Mouse (Mus musculus): ENCODE results near the gene Olfr814.
"Not testable (repeated sequence)": the region's sequence is repeated elsewhere in the genome, so short reads cannot be mapped to it uniquely, and the experiment has no call there.

The Olfr814 gene

DNA sequence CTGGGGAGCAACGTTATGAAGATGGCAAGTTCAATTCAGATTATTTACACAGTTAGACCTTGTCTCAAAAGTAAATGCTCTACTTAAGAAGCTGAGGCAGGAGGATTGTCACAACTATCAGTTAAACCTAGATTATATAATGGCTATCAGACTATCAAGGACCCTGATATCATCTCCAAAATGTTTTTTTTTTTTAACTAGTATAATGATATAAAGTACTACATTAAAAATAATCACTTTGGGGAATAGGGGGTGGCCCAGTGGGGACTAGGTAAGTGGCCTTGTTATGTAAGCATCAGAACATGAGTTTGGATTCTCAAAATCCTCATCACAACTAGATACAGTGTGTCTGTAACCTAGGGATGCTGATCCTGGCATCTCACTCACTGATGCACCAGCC is at the start of gene Olfr814:
TSS of gene Olfr814 (minus strand) at position 101 of the 400 bp plus-strand sequence.
- DNase-seq = not testable (repeated sequence)

DNA sequence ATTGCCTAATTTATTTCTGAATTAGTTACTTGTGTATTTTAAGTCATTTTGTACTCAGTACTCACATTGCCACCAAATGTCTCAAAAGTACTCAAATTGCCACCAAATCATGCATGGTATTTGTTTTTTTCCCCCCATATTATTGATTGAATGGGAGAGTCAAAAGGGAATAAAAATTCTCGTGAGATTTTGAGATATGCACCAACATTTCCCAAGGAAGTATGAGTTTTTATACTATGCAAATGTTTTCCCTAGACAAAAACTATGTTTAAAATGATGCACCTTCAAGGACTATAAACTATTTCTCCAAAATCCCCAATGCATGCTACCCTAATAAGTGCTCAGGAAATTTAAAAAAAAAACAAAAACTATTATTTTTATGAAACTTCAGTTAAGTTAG is 35.8 kb upstream of the Olfr814 start, which contains the start of gene Olfr816:
TSS of gene Olfr816 (minus strand) at position 101 of the 400 bp plus-strand sequence.
- no peak for DNase-seq

DNA sequence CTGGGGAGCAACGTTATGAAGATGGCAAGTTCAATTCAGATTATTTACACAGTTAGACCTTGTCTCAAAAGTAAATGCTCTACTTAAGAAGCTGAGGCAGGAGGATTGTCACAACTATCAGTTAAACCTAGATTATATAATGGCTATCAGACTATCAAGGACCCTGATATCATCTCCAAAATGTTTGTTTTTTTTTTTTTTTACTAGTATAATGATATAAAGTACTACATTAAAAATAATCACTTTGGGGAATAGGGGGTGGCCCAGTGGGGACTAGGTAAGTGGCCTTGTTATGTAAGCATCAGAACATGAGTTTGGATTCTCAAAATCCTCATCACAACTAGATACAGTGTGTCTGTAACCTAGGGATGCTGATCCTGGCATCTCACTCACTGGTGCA is 26.1 kb upstream of the Olfr814 start, which contains the start of gene Olfr815:
TSS of gene Olfr815 (minus strand) at position 101 of the 400 bp plus-strand sequence.
- not testable (repeated sequence) for DNase-seq

DNA sequence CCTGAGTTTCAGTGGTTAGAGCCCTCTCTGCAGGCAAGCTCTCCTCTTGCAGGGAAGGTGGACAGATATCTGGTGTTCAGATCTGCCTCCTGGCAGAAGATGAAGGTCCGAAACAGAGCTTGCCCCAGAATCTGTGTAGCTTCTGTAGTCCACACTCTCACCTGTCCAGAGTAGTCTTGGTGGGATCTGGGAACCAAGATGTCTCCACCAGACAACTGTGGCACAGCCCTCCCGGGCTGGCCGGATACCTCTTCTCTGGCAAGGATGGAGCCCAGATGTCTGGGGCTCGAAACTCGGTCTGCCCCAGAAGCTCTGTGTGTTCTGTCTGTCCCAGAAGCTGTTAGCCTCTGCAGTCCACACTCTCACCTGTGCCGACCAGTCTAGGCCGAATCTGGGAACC is 6.3 kb upstream of the Olfr814 start:
- no peak for DNase-seq

DNA sequence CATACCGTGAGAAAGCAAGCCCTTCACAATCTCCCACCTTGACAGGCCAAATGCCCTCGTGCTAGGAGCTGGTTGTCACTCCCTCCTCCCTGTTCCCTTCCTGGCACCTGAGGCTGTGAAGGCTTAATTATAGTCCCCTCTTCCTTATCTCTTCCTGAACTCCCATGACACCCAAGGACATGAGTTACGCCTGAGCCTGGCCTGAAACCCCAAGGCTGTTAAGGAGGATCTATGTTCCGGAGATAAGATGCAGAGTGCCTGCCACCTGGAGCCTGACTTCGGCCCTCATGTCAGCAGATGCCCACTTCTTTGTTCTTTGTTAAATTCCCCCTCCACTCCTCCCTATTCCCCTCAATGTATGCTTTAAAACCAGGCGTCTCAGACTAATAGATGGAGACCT is 5.8 kb upstream of the Olfr814 start:
- not testable (repeated sequence) for DNase-seq

DNA sequence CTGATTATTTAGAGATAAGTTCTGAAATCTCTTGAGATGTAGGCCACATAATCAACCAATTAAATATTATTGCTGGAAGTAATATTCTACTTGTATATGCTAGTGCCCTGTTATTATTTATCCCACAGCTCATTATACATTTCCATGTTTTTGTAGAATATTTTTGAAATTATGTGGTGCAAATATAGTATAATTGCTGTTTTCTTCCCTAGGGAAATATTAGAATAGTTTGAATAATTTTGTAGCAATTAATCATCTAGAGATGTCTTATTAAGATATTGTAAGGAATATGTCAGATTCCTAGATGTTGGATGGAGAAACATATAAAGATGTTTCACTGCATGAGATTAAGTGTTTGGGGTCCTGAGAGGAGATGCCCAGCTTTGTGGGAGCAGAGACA is 24.6 kb downstream of the Olfr814 start, which contains the start of gene Olfr813:
TSS of gene Olfr813 (plus strand) at position 301 of the 400 bp plus-strand sequence.
- DNase-seq = no peak

DNA sequence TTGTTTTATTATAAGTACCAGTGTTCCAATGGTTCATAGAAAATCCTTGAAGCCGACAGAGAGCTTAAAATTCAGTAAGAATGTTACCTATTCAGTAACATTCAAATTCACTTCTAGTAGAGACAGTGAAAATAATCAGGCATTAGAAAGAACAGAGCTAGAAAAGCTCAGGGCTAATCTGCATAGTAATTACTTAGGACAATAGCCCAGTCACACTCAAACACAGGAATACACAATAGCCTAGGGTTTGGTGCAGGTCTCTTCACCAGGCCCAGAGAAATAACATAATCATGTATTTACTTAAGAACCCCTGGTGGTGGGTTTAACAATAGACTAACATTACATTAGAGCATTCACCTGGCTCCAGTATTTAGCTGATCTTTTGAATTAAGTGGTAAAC is 32.3 kb downstream of the Olfr814 start:
- DNase-seq = no peak

DNA sequence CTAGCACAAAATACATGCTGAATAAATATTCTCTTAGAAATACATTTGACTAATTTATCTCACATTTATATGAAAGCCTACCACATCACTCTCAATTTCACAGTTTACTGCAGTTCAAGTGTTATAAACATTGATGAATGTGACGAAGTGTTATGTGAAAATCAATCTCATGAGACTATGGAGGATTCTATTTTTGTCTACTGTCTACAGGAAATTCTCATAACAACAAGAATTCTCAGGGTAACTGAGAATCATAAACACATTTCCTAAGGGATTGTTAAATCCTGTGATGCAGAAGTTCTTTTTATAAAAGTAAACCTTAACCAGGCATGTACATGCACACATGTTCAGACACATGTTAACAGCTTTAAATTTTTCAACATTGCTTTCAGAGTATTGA is 33.7 kb downstream of the Olfr814 start, which contains the start of gene Olfr812:
TSS of gene Olfr812 (minus strand) at position 101 of the 400 bp plus-strand sequence.
- DNase-seq = no peak

Measured in cerebellum, adult 11-12 months (tissue).